Mouse (Mus musculus): ENCODE data around the gene Zbtb42. TPM values are rescaled to one million over a fixed set of nuclear protein-coding genes. Genes with fewer than 3 reads are reported as not detected.

Gene Zbtb42
- 1 to 10 TPM; 1.8 to 2.1 TPM for total RNA-seq (2021)
- long read RNA-seq, experiment 1, partial matches to known transcripts: 0 of 3 reads
- long read RNA-seq, experiment 1, other reads (novel, unspliced or antisense): 3 of 3 reads
- long read RNA-seq, experiment 2, partial matches to known transcripts: 0 of 3 reads
- long read RNA-seq, experiment 2, other reads (novel, unspliced or antisense): 1 of 3 reads

DNA sequence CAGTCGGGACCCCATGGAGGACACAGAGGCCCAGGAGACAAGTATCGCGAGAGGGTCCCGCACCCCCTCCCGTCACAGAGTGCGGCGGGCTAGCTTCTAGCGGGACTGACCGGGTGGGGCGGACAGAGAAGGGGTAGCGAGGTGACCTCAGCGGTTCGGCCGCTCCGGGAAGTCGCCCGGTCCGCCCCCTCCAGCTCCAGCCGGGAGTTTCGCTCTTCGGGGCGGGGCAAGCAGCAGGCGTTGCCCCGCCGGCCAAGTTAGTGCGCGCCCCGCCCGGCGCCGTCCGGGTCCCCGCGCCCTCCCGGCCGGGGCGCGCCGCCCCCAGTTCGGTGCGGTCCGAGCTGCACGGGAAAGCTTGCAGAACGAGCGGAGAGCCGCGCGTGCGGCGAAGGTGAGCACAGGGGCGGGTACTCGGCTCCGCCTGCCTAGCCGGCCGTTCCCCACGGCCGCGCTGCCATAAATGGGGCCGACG is at the start of gene Zbtb42:
Gene Zbtb42, plus strand, starts transcription at position 274 of the 472 bp plus-strand sequence.
- peak; percentile 71 for DNase-seq

DNA sequence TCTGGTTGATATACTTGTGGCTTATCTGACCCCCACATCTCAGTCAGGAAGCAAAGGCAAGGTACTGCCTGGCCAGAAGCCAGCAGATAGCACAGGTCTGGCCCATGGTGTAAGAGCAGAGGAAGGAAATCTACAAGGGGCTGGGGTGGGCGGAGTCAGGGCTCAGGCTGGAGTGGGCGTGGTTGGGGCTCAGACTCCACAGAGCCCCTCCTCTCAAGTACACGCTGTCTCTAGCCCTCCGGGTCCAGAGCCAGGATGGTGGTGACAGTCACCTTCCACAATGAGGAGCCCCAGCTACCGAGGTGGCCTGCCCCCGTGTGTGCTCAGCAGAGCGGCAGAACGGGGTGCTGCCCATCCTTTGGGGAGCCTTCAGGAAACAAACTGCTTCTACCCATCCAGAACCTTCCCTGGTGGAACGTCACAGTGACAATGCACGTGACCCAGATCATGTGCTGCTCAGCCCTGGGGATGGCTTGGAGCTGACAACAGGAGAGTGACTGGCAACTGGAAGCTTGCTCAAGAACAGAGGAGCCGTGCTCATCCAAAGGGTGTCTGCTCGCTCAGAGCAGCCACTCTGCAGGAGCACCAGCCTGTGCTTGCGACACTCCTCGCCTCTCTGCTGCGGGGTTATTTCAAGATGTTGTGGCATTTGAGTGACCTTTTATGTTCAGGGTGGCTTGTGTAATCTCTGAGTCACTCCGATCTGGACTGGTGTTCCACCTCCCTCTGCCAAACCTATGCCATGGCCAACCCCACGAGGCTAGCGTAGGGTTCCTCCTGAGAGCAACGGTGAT is 49.5 kb upstream of the Zbtb42 start:
- DNase-seq: peak; percentile 44

- no peak for DNase-seq
These were observed 48.6 kb upstream of the Zbtb42 start for GRCm38 (mm10) chr12:112630029-112630428.

GRCm38 (mm10) chr12:112630796-112631195 is 47.8 kb upstream of the Zbtb42 start:
- no peak for DNase-seq

DNA sequence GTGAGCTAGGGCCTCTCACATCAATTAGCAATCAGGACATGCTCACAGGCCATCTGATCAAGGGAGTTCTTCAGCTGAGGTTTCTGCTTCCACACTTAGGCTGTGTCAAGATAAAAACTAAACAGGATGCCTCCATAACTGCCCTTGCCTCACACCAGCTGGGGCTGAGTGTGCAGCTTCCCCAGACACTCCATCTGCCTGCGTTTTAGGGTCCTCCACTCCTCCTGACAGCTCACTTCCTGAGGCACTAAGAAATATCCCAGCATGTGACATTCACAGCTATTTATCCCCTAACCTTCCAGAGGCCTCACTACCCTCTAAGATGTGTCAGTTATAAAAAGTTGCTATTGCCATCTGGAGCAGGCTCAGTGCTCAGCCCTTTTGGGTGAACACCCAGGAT is 47.2 kb upstream of the Zbtb42 start:
- no peak for DNase-seq

DNA sequence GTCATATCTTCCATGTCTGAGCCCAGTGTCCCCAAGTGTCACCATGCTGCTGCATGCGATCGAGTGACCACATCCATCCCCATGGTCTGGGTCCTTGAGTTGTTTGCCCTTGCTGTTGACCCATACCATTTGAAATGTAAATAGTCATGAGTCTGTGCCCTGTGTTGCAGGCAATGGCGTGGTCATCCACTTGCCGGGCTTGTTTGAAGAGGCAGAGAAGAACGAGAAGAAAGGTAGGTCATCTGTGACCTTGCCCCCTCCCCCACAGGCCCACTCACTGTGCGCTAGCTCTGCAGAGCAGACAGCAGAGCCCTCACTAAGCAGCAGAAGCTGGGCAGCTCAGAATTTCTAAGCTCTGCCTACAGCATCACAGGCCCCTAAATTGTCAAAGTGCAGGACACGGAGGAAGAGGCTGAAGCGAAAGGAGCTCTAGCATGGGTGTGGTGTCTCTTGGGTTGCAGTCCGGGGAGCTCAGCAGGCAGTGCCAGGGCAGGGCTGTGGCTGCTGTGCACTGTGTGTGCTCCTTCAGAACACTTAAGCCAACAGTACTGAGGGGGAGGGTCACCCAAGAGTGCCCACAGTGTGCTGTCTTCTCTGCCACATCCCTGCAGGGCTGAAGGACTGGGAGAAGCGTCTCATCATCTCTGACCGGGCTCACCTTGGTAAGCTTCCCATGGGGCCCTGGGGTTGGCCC is 46.4 kb upstream of the Zbtb42 start:
- no peak for DNase-seq

DNA sequence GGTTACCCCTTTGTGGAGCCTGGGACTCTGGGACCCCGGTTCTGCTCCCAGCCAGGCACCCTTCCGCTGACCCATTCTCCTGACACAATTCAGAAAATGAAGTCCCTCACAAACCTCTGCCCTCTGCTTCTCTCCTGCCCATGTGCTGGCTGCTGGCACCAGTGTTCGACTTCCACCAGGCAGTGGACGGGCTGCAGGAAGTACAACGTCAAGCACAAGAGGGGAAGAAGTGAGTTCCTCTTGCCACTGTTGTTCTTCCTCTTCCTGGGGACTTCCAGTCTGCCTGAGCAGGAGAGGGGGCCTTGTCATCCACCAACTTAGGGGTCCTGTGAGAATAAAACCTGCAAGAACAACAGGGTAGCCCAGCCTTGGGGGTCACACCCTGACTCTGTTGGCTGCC is 45.7 kb upstream of the Zbtb42 start:
- DNase-seq: no peak

GRCm38 (mm10) chr12:112633686-112634085 is 44.9 kb upstream of the Zbtb42 start:
- DNase-seq: no peak

DNA sequence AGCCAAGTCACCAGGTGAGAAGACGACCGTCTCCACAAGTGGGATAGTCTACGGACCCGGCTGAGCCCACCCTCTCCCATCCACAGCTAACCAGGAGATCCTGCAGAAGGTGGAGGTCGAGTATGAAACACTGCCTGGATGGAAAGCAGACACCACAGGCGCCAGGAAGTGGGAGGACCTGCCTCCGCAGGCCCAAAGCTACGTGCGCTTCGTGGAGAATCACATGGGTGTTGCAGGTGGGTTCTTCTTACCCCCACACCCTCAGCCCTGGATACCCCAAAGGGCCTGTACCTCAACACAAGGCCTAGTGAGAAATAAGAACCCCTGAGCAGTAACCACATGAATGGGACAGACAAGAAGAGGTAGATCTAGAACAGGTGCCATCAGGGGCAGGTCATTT is 39.1 kb upstream of the Zbtb42 start:
- DNase-seq: no peak

- no peak for DNase-seq
These were observed 35.5 kb upstream of the Zbtb42 start for GRCm38 (mm10) chr12:112643126-112643525.

- DNase-seq: peak; percentile 98
These were observed 34.3 kb upstream of the Zbtb42 start, which contains the start of gene Siva1 for GRCm38 (mm10) chr12:112644180-112644854. Siva1 (plus strand) TSS chr12:112644679.

DNA sequence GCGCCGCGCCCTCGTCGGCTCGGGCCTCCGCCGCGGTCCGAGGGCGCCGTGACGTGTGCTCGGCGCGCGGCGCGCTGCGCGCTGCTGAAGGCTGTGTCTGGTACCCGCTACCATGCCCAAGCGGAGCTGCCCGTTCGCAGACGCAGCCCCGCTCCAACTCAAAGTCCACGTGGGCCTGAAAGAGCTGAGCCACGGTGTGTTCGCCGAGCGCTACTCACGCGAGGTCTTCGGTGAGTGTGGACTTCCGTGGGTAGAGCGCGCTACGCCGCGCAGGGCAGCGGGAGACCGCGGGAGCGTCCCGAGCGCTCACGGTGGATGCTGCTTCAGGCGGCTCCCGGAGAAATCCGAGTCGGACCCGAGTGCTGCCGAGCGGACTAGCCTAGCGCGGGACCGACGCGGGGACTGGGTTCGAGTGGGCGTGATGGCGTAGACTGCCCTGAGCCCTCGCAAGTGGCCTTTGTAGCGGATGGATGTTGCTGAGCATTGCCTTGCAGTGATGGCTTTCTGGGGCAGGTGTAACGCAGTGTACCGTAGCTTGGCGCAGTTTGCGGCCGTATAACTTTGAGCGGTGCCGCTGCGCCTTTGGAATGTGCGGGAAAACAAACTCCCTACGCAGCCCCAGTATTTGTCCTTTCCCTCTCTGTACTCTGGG is 33.6 kb upstream of the Zbtb42 start:
- peak; percentile 45 for DNase-seq

DNA sequence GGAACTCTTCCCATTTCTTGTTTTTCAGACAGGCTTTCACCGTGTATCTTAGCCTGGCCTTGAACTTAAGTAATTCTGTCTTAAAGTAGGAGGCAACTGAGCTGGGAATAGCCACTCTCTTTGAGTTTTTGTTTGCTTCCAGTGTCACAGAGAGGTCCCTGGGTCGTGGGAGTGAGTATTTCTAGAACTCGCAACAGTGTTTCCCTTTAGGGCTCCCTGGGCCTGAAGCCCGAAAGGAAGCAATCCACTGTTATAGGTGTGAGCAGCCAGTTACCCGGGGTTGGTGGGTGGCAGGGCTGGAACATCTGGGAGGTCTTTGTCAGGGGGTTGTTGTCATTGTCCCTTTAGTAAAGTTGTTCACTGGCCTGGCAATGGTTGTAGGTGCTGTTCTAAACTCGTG is 32.5 kb upstream of the Zbtb42 start:
- DNase-seq: no peak

DNA sequence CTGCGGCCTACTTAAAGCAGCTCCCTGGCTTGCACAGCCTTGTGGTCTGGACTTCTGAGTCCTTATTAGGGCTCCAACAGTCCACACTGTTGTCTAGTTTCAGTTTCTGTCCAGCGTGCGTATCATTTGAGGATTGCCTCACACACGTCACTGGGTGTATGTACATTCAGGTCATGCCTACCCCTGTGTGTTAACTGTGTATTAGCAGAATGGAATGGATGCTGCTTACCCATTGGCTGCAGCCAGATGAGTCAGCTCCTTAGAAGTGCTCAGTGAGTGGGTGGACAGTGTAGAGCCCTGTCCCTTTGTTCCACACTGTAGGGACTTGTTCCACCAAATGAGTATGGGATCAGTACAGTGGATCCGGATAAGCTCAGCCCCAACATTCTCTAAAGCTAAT is 30.5 kb upstream of the Zbtb42 start:
- no peak for DNase-seq

GRCm38 (mm10) chr12:112651778-112652439 is 26.7 kb upstream of the Zbtb42 start:
- no peak for DNase-seq

- DNase-seq: peak; percentile 90
These were observed 25.3 kb upstream of the Zbtb42 start for GRCm38 (mm10) chr12:112653157-112653824.

GRCm38 (mm10) chr12:112654076-112654475 is 24.6 kb upstream of the Zbtb42 start:
- DNase-seq: no peak

- peak; percentile 45 for DNase-seq
These were observed 20.0 kb upstream of the Zbtb42 start for GRCm38 (mm10) chr12:112658619-112659018.

GRCm38 (mm10) chr12:112659109-112659508 is 19.5 kb upstream of the Zbtb42 start:
- peak; percentile 89 for DNase-seq

DNA sequence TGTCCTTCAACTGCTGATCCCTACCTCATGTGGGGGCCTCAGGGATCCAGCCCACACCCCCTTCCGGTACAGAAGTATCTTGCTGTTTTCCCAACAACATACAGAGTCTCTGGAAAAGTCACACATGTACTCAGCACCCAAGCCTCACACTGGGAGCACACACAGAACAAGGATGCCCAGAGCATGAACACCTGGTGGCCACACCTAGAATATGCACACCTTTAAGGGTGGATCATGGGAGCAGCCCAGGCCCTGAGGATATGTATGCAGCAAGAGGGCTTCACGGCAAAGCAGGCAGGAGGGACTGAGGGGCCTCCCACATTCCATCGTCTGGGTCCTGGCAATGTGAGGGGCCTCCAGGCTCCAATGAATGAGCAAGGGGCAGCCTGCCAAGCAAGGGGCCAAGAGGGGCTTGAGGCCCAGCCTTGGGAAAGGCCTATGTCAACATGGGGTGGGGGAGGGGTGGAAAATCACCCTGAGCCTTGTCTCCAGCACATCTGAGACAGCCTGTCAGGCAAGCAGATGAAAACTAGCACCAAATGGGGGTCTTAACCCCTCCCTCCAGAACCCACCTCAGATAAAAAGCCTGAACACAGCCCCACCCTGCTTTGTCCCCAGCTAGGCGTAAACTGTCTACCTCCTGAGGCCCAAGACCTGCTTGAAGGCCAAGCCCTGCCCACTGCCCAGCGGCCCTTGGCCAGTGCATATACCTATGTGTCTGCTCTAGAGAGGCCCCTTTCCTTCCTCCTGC is 17.9 kb upstream of the Zbtb42 start:
- DNase-seq: no peak
